Mouse (Mus musculus): ENCODE results near the gene Larp4. TPM values are rescaled to one million over a fixed set of nuclear protein-coding genes. Genes with fewer than 3 reads are reported as not detected.

The Larp4 gene
- polyA plus RNA-seq, 2 experiments: 12.1 to 20.8 TPM

GRCm38 (mm10) chr15:100025076-100025834 lies 55.4 kb downstream of the Larp4 start:
- Histone ChIP-seq H3K27me3 (ENCODE audit: control insufficient read depth, insufficient read depth, low read length) (no peaks in the 10 kb centered on the region), H3K4me2 (ENCODE audit: low read depth) (no peak overlapping the region), H3K4me3 (ENCODE audit: insufficient read depth in 1 of 2, low read depth in 2 of 2, low read length in 2 of 2) (no peak overlapping the region), H3K27ac (no peak overlapping the region), H3K9ac (replicated peaks) (no peak overlapping the region), H3K4me1 (replicated peaks; ENCODE audit: control insufficient read depth in 2 of 2, insufficient read depth in 2 of 2, low read length in 1 of 2) (peaks cover 0 to 4% of the 10 kb centered on the region in 2 experiments; a peak in 1 of 4 replicates), H3K9me3 (ENCODE audit: control insufficient read depth, low read length) (no peaks in the 10 kb centered on the region), H3K36me3 (replicated peaks; ENCODE audit: control insufficient read depth, insufficient read depth, low read depth) (no peaks in the 10 kb centered on the region)
- no peak for ATAC-seq (ENCODE audit: insufficient read depth)
- TF ChIP-seq EP300 (IDR thresholded peaks at IDR 0.05; ENCODE audit: low read depth): no peak
- TF ChIP-seq CTCF (IDR thresholded peaks at IDR 0.05; ENCODE audit: low read depth): no peak
- no peak for DNase-seq (ENCODE audit: low read depth in 3 of 3, low spot score in 3 of 3)
- 63% methylated on average over 11 of the region's 11 CpGs for WGBS (ENCODE audit: insufficient replicate concordance)

- Histone ChIP-seq H3K4me1 (replicated peaks; ENCODE audit: control insufficient read depth in 2 of 2, insufficient read depth in 2 of 2, low read length in 1 of 2) (peaks cover 0 to 4% of the 10 kb centered on the region in 2 experiments; a peak in 1 of 4 replicates), H3K4me2 (ENCODE audit: low read depth) (no peak overlapping the region), H3K27me3 (ENCODE audit: control insufficient read depth, insufficient read depth, low read length) (no peaks in the 10 kb centered on the region), H3K36me3 (replicated peaks; ENCODE audit: control insufficient read depth, insufficient read depth, low read depth) (no peaks in the 10 kb centered on the region), H3K9me3 (ENCODE audit: control insufficient read depth, low read length) (no peaks in the 10 kb centered on the region), H3K27ac (no peak overlapping the region), H3K4me3 (ENCODE audit: insufficient read depth in 1 of 2, low read depth in 2 of 2, low read length in 2 of 2) (no peak overlapping the region), H3K9ac (replicated peaks) (no peak overlapping the region)
- no peak for TF ChIP-seq EP300 (IDR thresholded peaks at IDR 0.05; ENCODE audit: low read depth)
- no peak for ATAC-seq (ENCODE audit: insufficient read depth)
- no peak for DNase-seq (ENCODE audit: low read depth in 3 of 3, low spot score in 3 of 3)
- 65% methylated on average over 2 of the region's 2 CpGs for WGBS (ENCODE audit: insufficient replicate concordance)
Measured at GRCm38 (mm10) chr15:100028133-100028532, 58.3 kb downstream of the Larp4 start.

DNA sequence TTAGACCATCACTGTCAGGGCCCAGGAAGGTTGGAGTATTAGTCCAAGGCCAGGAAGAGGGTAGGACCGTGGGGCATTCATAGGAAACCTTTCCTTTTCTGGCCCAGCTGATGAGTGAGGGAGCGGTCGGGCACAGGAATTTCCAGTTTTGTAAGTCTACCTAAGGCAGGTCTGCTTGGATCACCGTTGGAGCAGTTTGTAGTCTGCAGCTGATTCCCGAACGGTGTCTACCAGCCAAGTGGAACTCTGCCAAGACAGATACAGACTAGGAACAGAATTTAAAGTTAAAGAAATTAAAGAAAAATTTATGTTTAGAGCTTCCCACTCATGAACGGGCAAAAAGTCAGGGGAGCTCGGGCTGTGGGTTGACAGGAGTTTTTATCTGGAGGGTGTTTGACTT lies 59.6 kb downstream of the Larp4 start:
- WGBS (ENCODE audit: insufficient replicate concordance): 75% methylated on average over 8 of the region's 8 CpGs
- H3K36me3 ChIP-seq (replicated peaks; ENCODE audit: control insufficient read depth, insufficient read depth, low read depth): no peaks in the 10 kb centered on the region
- no peak overlapping the region for H3K9ac ChIP-seq (replicated peaks)
- no peak for TF ChIP-seq CTCF (IDR thresholded peaks at IDR 0.05; ENCODE audit: low read depth)
- TF ChIP-seq EP300 (IDR thresholded peaks at IDR 0.05; ENCODE audit: low read depth): no peak
- H3K27me3 ChIP-seq (ENCODE audit: control insufficient read depth, insufficient read depth, low read length): no peaks in the 10 kb centered on the region
- H3K4me1 ChIP-seq (replicated peaks; ENCODE audit: control insufficient read depth in 2 of 2, insufficient read depth in 2 of 2, low read length in 1 of 2): peaks cover 0 to 4% of the 10 kb centered on the region in 2 experiments; a peak in 1 of 4 replicates
- no peak overlapping the region for H3K27ac ChIP-seq
- no peak for ATAC-seq (ENCODE audit: insufficient read depth)
- no peak for DNase-seq (ENCODE audit: low read depth in 3 of 3, low spot score in 3 of 3)
- no peak overlapping the region for H3K4me2 ChIP-seq (ENCODE audit: low read depth)
- no peaks in the 10 kb centered on the region for H3K9me3 ChIP-seq (ENCODE audit: control insufficient read depth, low read length)
- H3K4me3 ChIP-seq (ENCODE audit: insufficient read depth in 1 of 2, low read depth in 2 of 2, low read length in 2 of 2): no peak overlapping the region

- H3K9ac ChIP-seq (replicated peaks): no peak overlapping the region
- no peak overlapping the region for H3K4me3 ChIP-seq (ENCODE audit: insufficient read depth in 1 of 2, low read depth in 2 of 2, low read length in 2 of 2)
- H3K4me2 ChIP-seq (ENCODE audit: low read depth): no peak overlapping the region
- no peak for TF ChIP-seq EP300 (IDR thresholded peaks at IDR 0.05; ENCODE audit: low read depth)
- TF ChIP-seq CTCF (IDR thresholded peaks at IDR 0.05; ENCODE audit: low read depth): no peak
- H3K4me1 ChIP-seq (replicated peaks; ENCODE audit: control insufficient read depth in 2 of 2, insufficient read depth in 2 of 2, low read length in 1 of 2): peaks cover 0 to 1% of the 10 kb centered on the region in 2 experiments; a peak in 1 of 4 replicates
- ATAC-seq (ENCODE audit: insufficient read depth) (no peak), DNase-seq (ENCODE audit: low read depth in 3 of 3, low spot score in 3 of 3) (no peak)
- H3K9me3 ChIP-seq (ENCODE audit: control insufficient read depth, low read length): no peaks in the 10 kb centered on the region
- no peaks in the 10 kb centered on the region for H3K27me3 ChIP-seq (ENCODE audit: control insufficient read depth, insufficient read depth, low read length)
- no peak overlapping the region for H3K27ac ChIP-seq
- WGBS (ENCODE audit: insufficient replicate concordance): 66% methylated on average over 2 of the region's 2 CpGs
- H3K36me3 ChIP-seq (replicated peaks; ENCODE audit: control insufficient read depth, insufficient read depth, low read depth): no peaks in the 10 kb centered on the region
Measured at GRCm38 (mm10) chr15:100029900-100030299, 60.0 kb downstream of the Larp4 start.

GRCm38 (mm10) chr15:100032546-100032945 lies 62.7 kb downstream of the Larp4 start:
- Histone ChIP-seq H3K4me1 (replicated peaks; ENCODE audit: control insufficient read depth in 2 of 2, insufficient read depth in 2 of 2, low read length in 1 of 2) (no peaks in the 10 kb centered on the region), H3K4me3 (ENCODE audit: insufficient read depth in 1 of 2, low read depth in 2 of 2, low read length in 2 of 2) (no peak overlapping the region), H3K27ac (no peak overlapping the region), H3K36me3 (replicated peaks; ENCODE audit: control insufficient read depth, insufficient read depth, low read depth) (no peaks in the 10 kb centered on the region), H3K9ac (replicated peaks) (no peak overlapping the region), H3K9me3 (ENCODE audit: control insufficient read depth, low read length) (no peaks in the 10 kb centered on the region), H3K27me3 (ENCODE audit: control insufficient read depth, insufficient read depth, low read length) (no peaks in the 10 kb centered on the region), H3K4me2 (ENCODE audit: low read depth) (no peak overlapping the region)
- TF ChIP-seq EP300 (IDR thresholded peaks at IDR 0.05; ENCODE audit: low read depth) (no peak), CTCF (IDR thresholded peaks at IDR 0.05; ENCODE audit: low read depth) (no peak)
- 63% methylated on average over 3 of the region's 3 CpGs for whole genome bisulfite sequencing (ENCODE audit: insufficient replicate concordance)
- DNase-seq (ENCODE audit: low read depth in 3 of 3, low spot score in 3 of 3): no peak
- no peak for ATAC-seq (ENCODE audit: insufficient read depth)

Data from liver, embryonic 14.5 days (tissue).